Mouse (Mus musculus) intestine, embryonic 14.5 days (tissue): Measurements from ENCODE around the gene Jazf1. TPM values are rescaled to one million over a fixed set of nuclear protein-coding genes. Genes with fewer than 3 reads are reported as not detected.

Experiments used
- ATAC-seq: fragments of 200-750 bp; cut with Nextera tagmentation; replicated peaks from 2 replicates; pipeline ENCODE4 v1.8.0; 2017; ENCODE audit warnings: low read depth, moderate number of reproducible peaks, moderate TSS enrichment, moderate library complexity; ENCODE audit not compliant: low FRiP score, low TSS enrichment
- DNase-seq: peaks from one replicate; pipeline ENCODE4 v3.0.0-alpha.2; 2018; ENCODE audit warnings: low spot score
- H3K27ac ChIP-seq: fragments of 300-500 bp; sonication (generic); 2 replicates; pipeline ENCODE4 v1.5.1; 2014; ENCODE audit warnings: low read depth, mild to moderate bottlenecking, control low read depth
- H3K27me3 ChIP-seq: fragments of 300-500 bp; sonication (generic); replicated peaks from 2 replicates; pipeline ENCODE4 v1.6.1; 2014; ENCODE audit warnings: low read length, control low read depth; ENCODE audit not compliant: control insufficient read depth, insufficient read depth
- H3K36me3 ChIP-seq: fragments of 300-500 bp; sonication (generic); 2 replicates; pipeline ENCODE4 v1.6.1; 2014; ENCODE audit warnings: low read length, control low read depth; ENCODE audit not compliant: control insufficient read depth, insufficient read depth
- H3K4me1 ChIP-seq: fragments of 300-500 bp; sonication (generic); replicated peaks from 2 replicates; pipeline ENCODE4 v1.6.1; 2014; ENCODE audit warnings: low read length, control low read depth, mixed read lengths; ENCODE audit not compliant: control insufficient read depth, insufficient read depth
- H3K4me2 ChIP-seq: fragments of 300-500 bp; sonication (generic); 2 replicates; pipeline ENCODE4 v1.6.1; 2014; ENCODE audit warnings: low read length
- H3K4me3 ChIP-seq: fragments of 300-500 bp; sonication (generic); 2 replicates; pipeline ENCODE4 v1.5.1; 2014; ENCODE audit warnings: low read depth, low read length, control low read depth, mixed read lengths
- H3K9ac ChIP-seq: fragments of 300-500 bp; sonication (generic); 2 replicates; pipeline ENCODE4 v1.6.1; 2014; ENCODE audit warnings: mild to moderate bottlenecking, low read length
- H3K9me3 ChIP-seq: fragments of 300-500 bp; sonication (generic); 2 replicates; pipeline ENCODE4 v1.6.1; 2016; ENCODE audit warnings: low read length, control low read depth; ENCODE audit not compliant: control insufficient read depth
- whole genome bisulfite sequencing: fragments of 180-500 bp; shearing (Covaris S2); extraction: QIAGEN DNeasy Blood & Tissue Kit; methylation state at CpG from one replicate; pipeline ENCODE4 v1.1.7; 2014; 5-methylcytosine and 5-hydroxymethylcytosine counted together
- polyA plus RNA-seq: library from polyadenylated mRNA; unstranded; fragments of >200 nt; fragmentation: Nextera tagmentation; extraction: Ambion mirVana; gene quantifications from 2 replicates; pipeline ENCODE4 v1.2.1, GENCODE M21; 2014

Gene Jazf1
- polyA plus RNA-seq, 1 experiment from 2014 or later: 6.9 TPM

DNA sequence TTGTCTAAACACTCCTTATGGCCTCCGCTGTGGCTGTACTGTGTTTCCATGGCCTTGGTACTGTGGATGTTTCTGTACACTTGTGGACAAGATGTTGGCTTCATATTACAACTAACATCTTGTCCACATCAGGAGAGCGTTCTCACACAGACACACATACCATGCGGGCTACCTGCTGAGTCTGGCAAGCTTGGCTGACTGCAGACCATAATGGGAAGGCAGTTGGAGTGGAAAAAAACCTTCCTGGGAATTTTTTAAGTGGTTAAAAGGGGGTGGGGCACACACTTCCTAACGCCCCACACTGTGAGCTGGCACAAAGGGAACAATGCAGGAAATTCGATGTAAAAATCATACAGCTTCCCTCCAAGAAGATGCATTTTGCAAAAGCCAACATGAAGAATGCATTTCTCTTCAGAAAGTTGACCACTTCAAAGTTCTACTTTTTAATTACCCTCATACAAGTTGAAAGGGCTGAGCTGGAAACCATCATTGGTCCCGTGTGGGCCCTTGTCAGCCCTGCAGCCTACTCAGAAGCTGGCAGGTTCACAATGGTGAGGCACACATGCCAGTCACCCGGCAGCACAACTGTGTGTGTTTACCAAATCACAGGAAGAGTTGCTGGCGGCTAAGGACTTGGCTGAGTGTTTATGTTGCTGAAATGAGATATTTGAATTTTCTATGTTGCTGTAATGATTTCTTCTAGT is 215.9 kb downstream of the Jazf1 start:
- Histone ChIP-seq H3K9me3 (no peaks in the 10 kb centered on the region), H3K4me1 (peaks cover 9% of the 10 kb centered on the region; the same call in 1 of the 2 replicates), H3K36me3 (no peaks in the 10 kb centered on the region), H3K4me2 (no peak overlapping the region), H3K9ac (no peak overlapping the region), H3K27ac (no peak overlapping the region), H3K4me3 (no peak overlapping the region), H3K27me3 (no peaks in the 10 kb centered on the region)
- WGBS: 48% methylated on average over 8 of the region's 8 CpGs
- DNase-seq: no peak
- no peak for ATAC-seq

DNA sequence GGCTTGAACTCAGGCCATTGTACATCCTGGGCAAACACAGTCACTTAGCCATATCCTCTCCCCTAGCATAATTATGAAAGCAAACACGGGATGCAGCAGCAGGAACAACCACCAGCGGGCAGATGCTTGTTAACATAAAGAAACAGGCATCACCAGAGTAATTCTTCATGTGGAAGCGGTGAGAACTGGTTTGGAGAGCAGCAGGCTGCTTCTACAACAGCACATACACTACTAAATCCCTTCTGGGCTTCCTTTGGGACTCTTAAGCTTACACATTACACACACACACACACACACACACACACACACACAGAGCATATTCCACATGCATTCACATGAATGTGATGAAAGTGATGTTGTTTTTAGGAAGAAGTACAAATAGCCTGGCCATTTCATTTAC is 216.5 kb downstream of the Jazf1 start:
- Histone ChIP-seq H3K9ac (no peak overlapping the region), H3K9me3 (no peaks in the 10 kb centered on the region), H3K4me3 (no peak overlapping the region), H3K4me2 (no peak overlapping the region), H3K36me3 (no peaks in the 10 kb centered on the region), H3K27me3 (no peaks in the 10 kb centered on the region), H3K27ac (no peak overlapping the region), H3K4me1 (peaks cover 9% of the 10 kb centered on the region; the same call in 1 of the 2 replicates)
- WGBS: 50% methylated on average over 3 of the region's 3 CpGs
- ATAC-seq (no peak), DNase-seq (no peak)

DNA sequence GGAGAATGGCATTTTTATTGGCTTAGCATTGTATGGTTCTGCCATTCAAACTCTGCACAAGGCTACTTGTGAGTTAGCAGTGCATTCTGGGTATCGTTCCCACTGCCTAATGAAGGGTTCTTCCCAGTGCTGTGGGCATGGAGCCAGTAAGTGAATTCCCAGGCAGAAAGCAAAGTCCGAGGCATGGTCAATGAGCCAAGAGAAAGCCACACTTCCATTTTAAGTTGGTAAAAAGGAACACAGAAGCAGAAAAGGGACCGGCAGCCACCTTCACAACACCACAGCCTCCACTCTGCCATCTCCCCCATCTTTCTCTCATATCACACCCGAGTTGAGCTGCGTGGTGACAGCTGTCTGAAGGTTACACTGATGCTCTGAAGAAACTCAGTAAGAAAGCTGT is 217.4 kb downstream of the Jazf1 start:
- no peak overlapping the region for H3K9ac ChIP-seq
- no peaks in the 10 kb centered on the region for H3K9me3 ChIP-seq
- WGBS: 71% methylated on average over 5 of the region's 5 CpGs
- H3K4me3 ChIP-seq: no peak overlapping the region
- DNase-seq (no peak), ATAC-seq (no peak)
- H3K27ac ChIP-seq: no peak overlapping the region
- H3K4me1 ChIP-seq: peaks cover 9% of the 10 kb centered on the region; the same call in 1 of the 2 replicates
- H3K36me3 ChIP-seq: no peaks in the 10 kb centered on the region
- no peaks in the 10 kb centered on the region for H3K27me3 ChIP-seq
- H3K4me2 ChIP-seq: no peak overlapping the region

DNA sequence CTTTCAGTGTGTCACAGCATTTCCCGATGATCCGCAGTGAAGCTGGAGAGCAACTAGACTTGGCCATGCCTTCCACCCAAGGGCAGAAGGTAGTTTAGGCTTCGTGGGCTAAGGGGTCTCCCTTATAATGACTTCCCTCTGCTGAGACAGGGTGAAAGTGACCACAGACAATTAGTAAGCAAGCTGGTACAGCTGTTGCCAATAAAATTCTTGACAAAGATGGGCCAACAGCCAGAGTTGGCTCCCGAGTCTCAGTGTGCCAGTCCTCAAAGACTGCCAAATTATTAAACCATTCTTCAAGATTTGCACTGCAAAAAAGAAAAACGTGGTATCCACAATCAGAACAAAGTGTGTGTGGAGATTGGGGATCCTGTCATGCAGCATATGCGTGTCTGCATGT is 220.2 kb downstream of the Jazf1 start:
- H3K27ac ChIP-seq: no peak overlapping the region
- H3K36me3 ChIP-seq: no peaks in the 10 kb centered on the region
- H3K4me2 ChIP-seq: no peak overlapping the region
- H3K27me3 ChIP-seq: no peaks in the 10 kb centered on the region
- H3K4me3 ChIP-seq: no peak overlapping the region
- no peak overlapping the region for H3K9ac ChIP-seq
- 82% methylated on average over 6 of the region's 6 CpGs for WGBS
- H3K4me1 ChIP-seq: peaks cover 9% of the 10 kb centered on the region; the same call in 1 of the 2 replicates
- ATAC-seq (no peak), DNase-seq (no peak)
- no peaks in the 10 kb centered on the region for H3K9me3 ChIP-seq

DNA sequence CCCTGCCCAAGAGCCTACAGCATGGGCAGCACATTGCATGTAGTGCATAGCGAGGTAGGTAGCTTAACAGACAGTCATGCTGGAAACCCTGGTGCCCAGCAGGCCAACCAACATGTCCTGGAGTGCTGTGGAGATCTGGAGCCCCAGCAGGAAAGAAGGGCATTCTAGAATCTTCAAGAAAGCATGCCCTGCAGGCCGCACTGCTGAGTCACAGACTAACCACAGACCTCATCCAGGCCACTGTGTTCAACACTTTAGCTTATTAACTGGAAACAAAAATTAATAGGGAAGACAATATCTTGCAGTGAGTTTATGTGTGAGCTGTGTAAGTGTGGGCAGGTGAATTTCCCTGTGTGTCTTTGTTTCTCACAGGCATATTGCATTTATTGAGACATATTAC is 222.1 kb downstream of the Jazf1 start:
- H3K36me3 ChIP-seq: no peaks in the 10 kb centered on the region
- no peak for DNase-seq
- H3K27me3 ChIP-seq: no peaks in the 10 kb centered on the region
- H3K4me3 ChIP-seq: no peak overlapping the region
- H3K27ac ChIP-seq: no peak overlapping the region
- no peak for ATAC-seq
- no peak overlapping the region for H3K4me2 ChIP-seq
- no peaks in the 10 kb centered on the region for H3K9me3 ChIP-seq
- peaks cover 7% of the 10 kb centered on the region for H3K4me1 ChIP-seq
- H3K9ac ChIP-seq: no peak overlapping the region
- WGBS: 88% methylated on average over 2 of the region's 2 CpGs

DNA sequence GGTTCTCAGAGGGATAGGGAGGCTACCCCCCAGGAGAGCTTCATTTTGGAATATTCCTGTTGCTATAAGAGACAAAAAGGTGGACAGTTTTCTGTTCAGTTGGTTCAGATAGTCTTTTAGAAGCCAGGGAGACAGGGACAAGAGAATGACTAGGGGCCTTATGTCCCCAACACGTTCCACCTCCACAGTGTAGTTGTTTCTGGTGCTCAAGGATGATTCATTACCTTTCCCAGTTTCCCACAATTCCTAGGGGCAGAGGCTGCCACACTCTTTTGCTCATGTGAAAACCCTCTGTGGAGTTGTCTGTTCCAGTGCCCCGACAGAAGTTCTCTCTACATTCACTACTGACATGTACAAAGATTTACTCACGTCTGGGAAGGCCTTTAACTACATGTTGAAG is 223.7 kb downstream of the Jazf1 start:
- Histone ChIP-seq H3K4me2 (no peak overlapping the region), H3K9me3 (no peaks in the 10 kb centered on the region), H3K9ac (no peak overlapping the region), H3K4me1 (peaks cover 7% of the 10 kb centered on the region), H3K27me3 (no peaks in the 10 kb centered on the region), H3K36me3 (no peaks in the 10 kb centered on the region), H3K27ac (no peak overlapping the region), H3K4me3 (no peak overlapping the region)
- no peak for ATAC-seq
- no peak for DNase-seq
- 81% methylated on average over 3 of the region's 3 CpGs for WGBS

DNA sequence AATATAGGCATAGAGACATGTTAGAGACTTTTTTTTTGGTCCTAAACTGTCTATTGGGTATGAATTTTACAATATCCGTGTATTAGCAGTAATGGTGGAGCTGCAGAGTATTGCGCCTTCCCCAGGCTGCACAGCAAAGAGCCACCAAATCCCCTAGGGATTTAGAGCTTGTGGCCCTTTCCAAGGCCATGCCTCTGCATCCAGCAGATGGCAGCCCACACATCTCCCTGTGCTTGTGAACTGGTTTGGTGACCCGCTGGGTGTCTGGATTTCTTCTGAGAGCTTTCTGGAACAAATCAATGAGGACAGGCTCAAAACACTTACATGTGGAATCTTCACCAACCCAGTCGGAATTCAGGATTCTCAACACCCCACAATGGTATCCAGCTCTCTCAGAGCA is 225.4 kb downstream of the Jazf1 start:
- H3K4me1 ChIP-seq: peaks cover 14% of the 10 kb centered on the region
- DNase-seq (no peak), ATAC-seq (no peak)
- no peak overlapping the region for H3K4me3 ChIP-seq
- H3K27me3 ChIP-seq: no peaks in the 10 kb centered on the region
- WGBS: 54% methylated on average over 4 of the region's 4 CpGs
- no peak overlapping the region for H3K9ac ChIP-seq
- H3K9me3 ChIP-seq: no peaks in the 10 kb centered on the region
- no peak overlapping the region for H3K27ac ChIP-seq
- no peaks in the 10 kb centered on the region for H3K36me3 ChIP-seq
- H3K4me2 ChIP-seq: no peak overlapping the region

DNA sequence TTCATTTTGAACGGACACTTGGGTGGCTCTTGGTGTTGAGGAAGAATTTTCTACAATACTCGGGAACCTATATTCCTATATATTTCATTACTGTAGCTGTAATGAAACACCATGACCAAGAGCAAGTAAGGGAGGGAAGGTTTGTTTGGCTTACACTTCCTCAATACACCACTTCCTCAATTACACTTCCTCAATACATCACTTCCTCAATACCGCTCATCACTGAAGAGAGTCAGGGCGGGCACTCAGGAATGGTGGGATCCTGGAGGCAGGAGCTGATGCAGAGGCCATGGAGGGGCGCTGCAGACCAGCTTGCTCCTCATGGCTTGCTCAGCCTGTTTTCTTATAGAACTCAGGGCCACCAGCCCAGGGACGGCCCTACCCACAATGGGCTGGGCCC is 225.8 kb downstream of the Jazf1 start:
- WGBS: 81% methylated on average over 6 of the region's 6 CpGs
- no peak for ATAC-seq

DNA sequence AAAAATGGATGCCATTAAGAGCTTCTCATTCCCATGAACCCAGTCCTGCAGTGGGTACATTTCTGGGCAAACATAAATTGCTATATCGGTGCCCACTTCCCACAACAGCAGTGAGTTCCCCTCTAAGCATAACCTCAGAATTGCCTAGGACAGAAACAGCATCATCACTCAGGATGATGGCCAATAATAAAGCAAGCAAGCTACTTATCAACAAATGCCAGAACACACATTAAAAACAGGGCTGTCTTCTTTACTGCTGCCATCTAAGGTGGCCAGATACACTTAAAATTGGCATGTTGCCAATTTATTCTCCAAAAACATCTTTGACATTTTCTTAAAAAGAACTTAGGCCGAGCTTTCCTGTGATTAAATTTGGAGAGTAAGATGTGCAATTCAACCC is 226.8 kb downstream of the Jazf1 start:
- H3K4me3 ChIP-seq: no peak overlapping the region
- no peak overlapping the region for H3K9ac ChIP-seq
- DNase-seq (no peak), ATAC-seq (no peak)
- no peaks in the 10 kb centered on the region for H3K36me3 ChIP-seq
- 70% methylated on average over 2 of the region's 2 CpGs for WGBS
- H3K27ac ChIP-seq: no peak overlapping the region
- H3K4me1 ChIP-seq: peaks cover 18% of the 10 kb centered on the region
- no peaks in the 10 kb centered on the region for H3K9me3 ChIP-seq
- no peak overlapping the region for H3K4me2 ChIP-seq
- no peaks in the 10 kb centered on the region for H3K27me3 ChIP-seq

More for the DNA sequence above, 225.8 kb downstream of the Jazf1 start:
- Histone ChIP-seq H3K36me3 (no peaks in the 10 kb centered on the region), H3K9ac (no peak overlapping the region), H3K9me3 (no peaks in the 10 kb centered on the region), H3K4me1 (peaks cover 18% of the 10 kb centered on the region), H3K27me3 (no peaks in the 10 kb centered on the region), H3K4me3 (no peak overlapping the region), H3K27ac (no peak overlapping the region), H3K4me2 (no peak overlapping the region)
- no peak for DNase-seq
